Mouse (Mus musculus): ENCODE data around the gene Alk.
"Not testable (repeated sequence)": the region's sequence is repeated elsewhere in the genome, so short reads cannot be mapped to it uniquely, and the experiment has no call there.

The Alk gene

DNA sequence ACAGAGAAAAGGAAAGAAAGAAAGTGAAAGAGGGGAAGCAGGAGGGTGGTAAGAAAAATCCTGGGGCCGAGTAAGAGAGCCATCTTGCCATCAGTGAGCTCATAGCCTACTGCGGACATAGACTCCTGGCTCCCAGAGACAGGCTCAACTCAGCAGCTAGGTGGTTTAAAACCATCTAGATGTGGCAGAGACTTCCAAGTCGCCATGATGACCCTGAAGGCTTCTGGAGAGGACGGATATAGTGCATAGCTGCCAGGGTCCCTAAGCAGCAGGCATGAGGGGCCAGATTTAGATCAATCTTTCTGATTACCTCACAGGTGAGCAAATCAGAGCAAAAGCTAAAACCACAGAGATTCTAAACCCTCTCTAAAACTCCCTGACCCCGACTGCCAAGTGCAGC, 76.9 kb downstream of the Alk start:
- no peak for DNase-seq

- no peak for DNase-seq
Observed at GRCm38 (mm10) chr17:72526356-72526755, 78.1 kb downstream of the Alk start.

GRCm38 (mm10) chr17:72524839-72525238, 79.6 kb downstream of the Alk start:
- DNase-seq, result no peak

DNA sequence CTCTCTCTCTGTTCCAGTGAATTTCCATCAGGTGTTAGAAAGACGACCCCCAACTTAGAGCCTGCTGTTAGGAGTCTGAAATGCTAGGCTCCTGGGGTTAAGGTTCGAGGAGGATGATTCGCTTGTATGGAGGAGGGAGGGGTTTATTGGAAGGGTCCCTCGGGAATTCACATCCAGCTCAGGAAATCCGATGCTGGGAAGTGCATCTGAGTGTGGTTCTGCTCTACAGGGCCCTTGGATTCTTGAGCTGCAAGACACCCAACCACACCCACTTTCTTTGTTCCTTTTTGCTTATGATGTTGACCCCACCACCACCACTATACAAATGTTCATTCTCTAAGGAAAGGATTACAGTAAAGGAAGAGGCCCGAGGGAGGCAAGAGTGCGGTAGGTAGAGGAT, 81.4 kb downstream of the Alk start:
- no peak for DNase-seq

DNA sequence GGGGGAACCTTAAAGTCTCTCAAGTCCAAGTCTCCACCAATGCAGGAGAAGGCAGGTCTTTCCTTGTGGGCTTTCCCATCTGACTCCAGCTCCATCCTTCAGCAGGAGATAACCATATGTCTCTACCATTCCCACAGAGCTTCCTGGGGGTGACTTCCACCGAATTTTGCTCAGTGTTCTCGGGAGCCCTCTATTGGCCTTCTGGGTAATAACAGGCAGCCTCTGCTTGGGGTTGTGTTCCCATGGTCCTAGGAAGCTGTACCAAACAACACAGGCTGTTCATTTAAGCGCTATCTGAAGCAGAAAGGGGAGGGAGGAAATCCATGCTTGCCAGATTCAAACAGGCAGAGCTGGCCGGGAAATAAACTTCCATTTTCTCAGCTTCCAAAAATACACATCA, 82.0 kb downstream of the Alk start:
- peak; percentile 56 for DNase-seq

DNA sequence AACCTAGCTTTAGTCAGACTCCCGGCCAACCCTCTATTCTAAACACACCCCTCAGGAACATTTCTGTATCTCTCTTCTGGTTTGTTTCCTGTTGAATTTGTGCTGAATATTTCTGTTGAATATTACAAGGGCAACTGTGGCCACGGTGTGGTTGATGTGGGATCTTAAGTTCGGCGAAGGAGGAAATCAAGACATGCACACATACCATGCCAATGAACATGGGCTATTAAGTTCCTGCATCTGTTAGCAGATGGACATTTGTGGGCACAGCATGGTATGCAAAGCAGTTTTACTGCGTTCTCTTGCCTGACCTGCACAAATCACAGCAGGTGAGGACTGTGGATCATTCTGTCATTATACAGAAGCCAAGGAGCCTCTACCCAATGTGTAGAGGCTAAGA, 83.1 kb downstream of the Alk start:
- peak; percentile 41 for DNase-seq

GRCm38 (mm10) chr17:72510746-72511145, 93.7 kb downstream of the Alk start:
- DNase-seq, result no peak

DNA sequence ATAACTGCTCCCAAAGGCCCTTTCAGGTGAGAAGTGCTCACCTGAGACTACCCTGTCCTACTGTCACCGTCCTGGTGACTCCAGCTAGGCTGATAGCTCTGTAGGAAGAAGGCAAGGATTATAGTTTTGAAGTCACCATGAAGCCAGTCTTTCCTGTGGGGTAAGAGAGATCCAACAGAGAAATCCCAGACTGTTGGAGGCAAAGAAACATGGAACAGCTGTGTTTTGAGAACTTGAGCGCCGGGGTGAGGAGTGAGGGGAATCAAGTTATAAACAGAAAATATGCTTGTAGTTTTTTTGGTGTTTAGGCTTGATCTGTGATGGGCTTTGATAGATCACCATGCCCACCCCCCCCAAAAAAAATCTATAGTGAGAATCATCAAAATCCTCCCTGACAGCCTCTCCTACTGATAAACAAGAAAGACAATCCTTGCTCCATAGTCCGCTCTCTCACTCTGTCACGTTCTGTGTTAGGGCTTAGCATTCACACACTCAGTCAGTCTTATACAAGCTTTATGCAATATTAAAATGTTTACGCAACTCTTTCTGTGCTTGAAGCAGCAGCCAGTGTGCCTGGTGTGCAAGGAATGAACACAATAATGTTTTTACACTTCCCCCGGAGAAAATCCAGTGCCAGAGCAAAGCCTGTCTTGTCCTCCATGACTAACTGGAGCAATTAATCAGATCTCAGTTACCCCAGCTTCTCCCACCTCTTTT, 95.6 kb downstream of the Alk start:
- DNase-seq, result no peak

DNA sequence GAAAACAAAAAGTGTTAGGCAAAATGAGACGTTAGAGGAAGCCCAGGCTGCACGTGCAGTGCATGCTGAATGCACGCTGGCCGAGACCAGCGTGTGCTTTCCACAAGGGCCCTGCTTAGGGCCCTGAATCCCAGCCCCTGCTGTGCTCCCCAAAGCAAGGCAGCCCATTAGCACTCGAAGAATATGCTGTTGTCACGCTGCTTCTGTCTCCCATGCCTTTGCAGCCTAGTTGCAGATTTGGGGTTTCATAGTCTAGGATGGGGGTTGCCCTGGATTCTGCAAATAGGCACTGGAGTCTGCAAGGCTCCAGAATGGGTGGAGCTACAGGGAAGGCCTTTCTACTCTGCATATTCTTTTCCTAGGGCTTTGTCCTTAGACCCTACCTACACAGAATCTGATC, 99.2 kb downstream of the Alk start:
- no peak for DNase-seq

GRCm38 (mm10) chr17:72504581-72504980, 99.8 kb downstream of the Alk start:
- no peak for DNase-seq

DNA sequence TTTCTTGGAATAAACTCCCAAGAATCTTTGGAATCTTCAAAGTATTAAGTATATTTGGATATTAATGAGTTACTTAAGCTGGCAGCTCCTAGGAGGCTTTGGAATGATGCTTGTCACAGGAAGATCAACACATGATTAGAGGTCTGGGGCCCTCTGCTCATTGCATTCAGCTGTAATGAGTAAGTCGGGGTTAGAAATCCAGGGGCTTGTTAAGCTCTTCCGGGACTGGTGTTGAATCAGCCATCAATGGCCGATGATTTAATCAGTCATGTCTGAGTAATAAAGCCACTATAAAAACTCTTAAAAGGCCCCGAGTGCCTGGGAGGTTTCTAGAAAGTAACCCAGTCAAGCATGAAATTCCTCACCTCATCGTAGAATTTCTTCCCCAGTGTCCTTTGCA, 109.0 kb downstream of the Alk start:
- DNase-seq, result no peak

GRCm38 (mm10) chr17:72485623-72486022, 118.8 kb downstream of the Alk start:
- no peak for DNase-seq

- not testable (repeated sequence) for DNase-seq
Observed at GRCm38 (mm10) chr17:72479260-72479659, 125.2 kb downstream of the Alk start.

DNA sequence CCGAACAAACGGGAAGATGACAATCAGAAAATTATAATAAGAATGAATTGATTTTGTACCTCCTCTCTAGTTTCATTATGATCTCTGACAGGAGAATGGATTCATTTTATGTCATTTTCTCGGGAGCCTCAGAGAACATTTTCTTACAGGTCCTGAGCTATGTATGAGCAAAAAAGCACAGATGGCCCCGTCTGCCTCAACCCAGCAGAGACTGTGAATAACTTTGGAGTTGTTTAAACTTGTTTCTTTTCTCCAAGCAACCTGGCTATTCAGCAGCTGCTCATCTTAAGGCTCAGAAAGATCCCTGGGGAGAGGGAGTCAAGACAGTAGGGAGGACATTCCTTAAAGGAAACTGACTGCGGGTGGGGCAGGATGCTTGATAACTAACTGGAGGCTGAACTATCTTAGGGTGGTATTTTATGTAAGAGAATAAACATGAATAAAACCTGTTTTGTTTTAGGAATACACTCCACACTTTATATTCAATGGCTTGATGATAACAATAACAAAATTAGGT, 126.5 kb downstream of the Alk start:
- DNase-seq, result no peak

- no peak for DNase-seq
Observed at GRCm38 (mm10) chr17:72476956-72477355, 127.5 kb downstream of the Alk start.

GRCm38 (mm10) chr17:72474166-72474565, 130.3 kb downstream of the Alk start:
- DNase-seq, result no peak

DNA sequence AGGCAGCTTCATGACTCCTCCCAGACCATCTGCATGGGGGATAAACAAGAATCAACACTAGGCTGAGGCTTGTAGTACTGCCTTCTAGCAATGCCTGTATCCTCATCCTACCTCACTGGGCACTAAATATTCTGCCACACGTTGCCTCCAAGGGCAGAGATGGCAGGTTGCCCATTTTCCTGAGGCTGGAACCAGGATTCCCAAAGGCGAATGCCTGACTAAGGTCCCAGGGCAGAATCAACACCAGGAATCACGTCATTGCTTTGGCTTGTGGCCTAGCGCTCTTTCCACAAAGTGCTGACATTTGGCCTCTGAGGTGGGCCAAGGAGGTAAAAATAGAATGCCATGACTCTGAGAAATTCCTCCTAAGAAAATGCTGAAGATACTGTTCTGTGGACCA, 155.9 kb downstream of the Alk start:
- no peak for DNase-seq

GRCm38 (mm10) chr17:72445204-72446177, 158.9 kb downstream of the Alk start:
- DNase-seq, result no peak

GRCm38 (mm10) chr17:72417451-72417850, 187.0 kb downstream of the Alk start:
- DNase-seq, result no peak

GRCm38 (mm10) chr17:72414676-72415075, 189.8 kb downstream of the Alk start:
- DNase-seq, result no peak

- no peak for DNase-seq
Observed at GRCm38 (mm10) chr17:72404813-72405212, 199.6 kb downstream of the Alk start.

GRCm38 (mm10) chr17:72401861-72402260, 202.6 kb downstream of the Alk start:
- DNase-seq, result no peak

DNA sequence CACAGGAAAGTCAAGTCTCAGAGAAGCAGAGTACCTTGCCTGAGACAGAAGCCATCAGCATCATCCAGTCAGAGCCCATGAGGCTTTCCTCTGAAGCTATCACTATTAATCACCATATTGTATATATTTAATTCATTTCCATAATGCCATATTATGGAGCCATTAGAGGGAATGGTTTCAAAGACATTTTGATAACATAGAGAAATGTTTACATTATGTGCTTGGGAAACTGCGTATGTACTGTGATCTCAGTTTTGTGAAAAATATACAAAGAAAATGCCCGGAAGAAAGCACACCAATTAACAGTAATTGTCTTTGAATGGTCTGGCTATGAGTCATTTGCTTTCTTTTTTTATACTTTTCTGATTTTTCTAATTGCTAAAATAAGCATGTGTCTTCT, 203.1 kb downstream of the Alk start:
- no peak for DNase-seq

Measured in cerebellum, adult 11 months (tissue).